Mouse (Mus musculus) megakaryocyte progenitor cell, adult 5-6 weeks (primary cell): ENCODE results near the gene Slc39a11. TPM values are rescaled to one million over a fixed set of nuclear protein-coding genes. Genes with fewer than 3 reads are reported as not detected.

Experiments
- ATAC-seq: replicated peaks from 2 replicates; pipeline ENCODE4 v1.8.0; 2016; ENCODE audit warnings: mild to moderate bottlenecking, moderate TSS enrichment, inconsistent platforms; ENCODE audit not compliant: poor library complexity
- total RNA-seq, 2 experiments: library from RNA; stranded (forward) in 1 of 2; stranded (reverse) in 1 of 2; fragments of 157-497, 149-512 nt in 1 of 2; fragments of 200-1000 nt in 1 of 2; gene quantifications; 2 replicates each; pipeline versions ENCODE4 v1.2.3 to v1.2.4; 2015 to 2017

Slc39a11 gene
- total RNA-seq, 2 experiments from 2014 or later = 25.6 to 30.9 TPM

DNA sequence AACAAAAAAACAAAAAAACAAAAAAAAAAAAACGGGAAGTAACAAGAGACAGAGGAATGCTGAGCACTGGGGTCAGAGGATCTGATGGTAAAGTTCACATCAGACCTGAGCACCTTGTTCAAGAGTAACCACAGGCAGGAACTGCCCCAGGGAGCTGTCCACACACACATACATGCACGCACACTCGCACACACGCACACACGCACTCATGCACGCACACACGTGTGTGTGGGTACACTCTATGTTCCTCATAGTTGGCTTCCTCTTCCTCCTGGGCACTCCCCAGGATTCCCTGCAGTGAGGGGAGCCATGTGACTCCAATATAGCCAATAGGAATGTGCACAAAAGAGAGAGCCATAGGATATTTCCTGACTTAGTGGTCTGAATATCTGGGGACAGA is 227.3 kb downstream of the Slc39a11 start:
- ATAC-seq = peak; percentile 71

DNA sequence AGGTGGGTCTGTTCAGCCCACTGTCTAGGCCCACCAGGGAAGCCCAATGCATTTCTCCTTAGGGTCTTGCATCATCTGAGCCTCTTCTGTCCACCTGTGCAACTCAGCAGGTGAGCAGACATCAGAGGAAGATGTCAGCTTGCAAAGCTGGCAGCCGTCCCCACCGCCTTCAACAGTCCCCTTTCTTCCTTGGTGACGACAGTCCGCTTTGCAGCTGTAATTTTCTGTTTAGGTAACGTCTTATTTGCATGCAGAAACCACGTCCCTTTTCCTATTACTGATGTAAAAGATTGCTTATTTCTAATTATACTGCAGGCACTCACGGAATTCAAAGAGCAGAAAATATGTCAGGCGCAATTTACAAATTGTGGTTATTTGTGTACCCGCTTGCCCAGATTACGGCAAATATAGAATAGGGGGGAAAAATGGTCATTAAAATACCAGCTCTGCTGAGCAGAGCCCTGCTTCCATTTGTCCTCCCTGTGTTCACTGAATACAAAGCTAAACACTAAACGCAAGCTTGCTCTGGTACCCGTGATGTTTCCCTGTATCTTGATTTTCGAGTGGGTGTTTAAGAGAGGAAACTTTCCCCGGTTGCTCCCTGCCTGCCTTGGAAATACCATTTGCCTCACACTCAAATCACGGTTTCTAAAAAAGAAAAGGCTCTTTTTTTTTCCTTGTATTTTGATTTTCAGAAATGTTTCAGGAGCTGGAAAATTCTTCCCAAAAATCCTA is 230.8 kb downstream of the Slc39a11 start:
- ATAC-seq = no peak

DNA sequence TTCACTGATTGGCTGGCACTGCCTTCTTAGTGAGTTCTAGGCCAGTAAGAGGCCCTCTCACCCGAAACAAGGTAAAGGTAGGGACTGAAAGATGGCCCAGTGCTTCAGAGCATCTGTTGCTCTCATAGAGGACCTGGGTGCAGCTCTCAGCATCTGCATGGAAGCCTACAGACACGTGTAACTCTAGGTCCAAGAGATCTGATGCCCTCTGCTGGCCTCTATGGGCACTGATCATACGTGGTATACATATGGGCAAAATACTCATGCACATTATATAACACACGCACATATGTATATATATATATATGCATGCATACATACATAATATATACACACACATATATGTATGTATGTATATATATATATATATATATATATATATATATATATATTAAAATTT is 231.9 kb downstream of the Slc39a11 start:
- ATAC-seq = no peak

DNA sequence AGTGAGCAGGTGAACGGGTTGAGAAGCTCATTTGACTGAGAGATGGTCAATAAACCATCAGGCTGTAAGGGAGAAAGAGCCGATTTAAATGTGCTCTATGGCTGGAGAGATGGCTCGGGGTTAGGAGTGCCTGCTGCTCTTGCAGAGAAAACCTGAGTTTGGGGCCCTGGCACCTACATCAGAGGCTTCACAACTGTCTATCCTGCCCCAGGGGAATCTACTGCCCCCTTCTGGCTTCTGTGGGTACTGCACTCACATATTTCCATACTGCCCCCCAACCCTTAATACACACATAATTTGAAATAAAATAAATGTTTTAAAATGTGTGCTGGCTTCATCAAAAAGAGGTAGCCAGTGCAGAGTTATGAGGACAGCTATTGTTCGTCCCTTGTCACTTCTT is 237.3 kb downstream of the Slc39a11 start:
- ATAC-seq = no peak

DNA sequence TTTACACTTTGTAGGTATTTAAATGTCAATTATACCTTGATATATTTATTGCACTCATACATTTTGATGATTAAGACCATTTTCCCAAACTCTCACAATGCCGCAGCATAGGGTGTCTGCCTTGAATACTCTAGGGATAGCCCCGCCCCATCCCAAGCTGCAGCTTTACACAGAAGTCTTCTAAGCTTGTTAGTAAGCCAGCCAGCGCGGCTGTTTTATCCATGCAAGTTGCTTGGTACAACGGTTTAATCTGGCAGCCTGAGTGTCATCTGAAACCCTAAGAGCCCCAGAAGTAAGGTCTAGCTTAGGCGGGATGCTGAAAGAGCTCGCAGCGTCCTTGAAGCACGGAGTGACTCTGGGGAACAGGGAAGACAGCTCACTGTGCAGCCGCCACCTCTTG is 238.1 kb downstream of the Slc39a11 start:
- ATAC-seq = no peak

DNA sequence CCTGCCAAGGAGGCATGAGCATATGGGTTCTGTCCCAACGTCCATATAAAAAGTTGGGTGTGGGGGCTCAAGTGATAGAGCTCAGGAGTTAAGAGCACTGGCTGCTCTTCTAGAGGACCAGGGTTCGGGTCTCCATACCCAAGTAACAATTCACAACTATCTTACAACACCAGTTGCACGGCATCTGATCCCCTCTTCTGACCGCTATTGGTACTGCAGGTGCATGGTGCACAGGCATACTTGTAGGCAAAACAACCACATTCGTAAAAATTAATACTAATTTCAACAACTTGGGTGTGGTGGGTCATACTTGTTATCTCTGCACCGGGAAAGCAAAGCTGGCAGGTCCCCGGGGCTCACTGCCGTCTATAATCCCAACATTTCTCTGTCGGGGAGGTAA is 240.8 kb downstream of the Slc39a11 start:
- 0 out of 2 replicates have a peak, but pooled peaks have one; percentile 29 for ATAC-seq

DNA sequence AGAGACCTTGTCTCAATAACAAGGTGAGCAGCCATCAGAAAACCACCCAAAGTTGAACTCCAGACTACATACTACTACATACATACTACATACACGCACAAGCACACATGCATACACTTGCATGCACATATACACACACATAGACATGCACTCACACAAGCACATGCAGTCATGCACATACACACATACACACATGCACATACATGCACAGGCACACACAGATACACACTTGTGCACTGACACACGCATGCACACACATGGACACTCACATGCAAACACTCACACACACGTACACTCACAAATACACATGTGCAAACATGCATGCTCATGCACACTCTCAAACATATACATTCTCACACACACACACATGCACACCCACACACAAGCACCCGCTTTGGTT is 242.4 kb downstream of the Slc39a11 start:
- ATAC-seq = no peak

DNA sequence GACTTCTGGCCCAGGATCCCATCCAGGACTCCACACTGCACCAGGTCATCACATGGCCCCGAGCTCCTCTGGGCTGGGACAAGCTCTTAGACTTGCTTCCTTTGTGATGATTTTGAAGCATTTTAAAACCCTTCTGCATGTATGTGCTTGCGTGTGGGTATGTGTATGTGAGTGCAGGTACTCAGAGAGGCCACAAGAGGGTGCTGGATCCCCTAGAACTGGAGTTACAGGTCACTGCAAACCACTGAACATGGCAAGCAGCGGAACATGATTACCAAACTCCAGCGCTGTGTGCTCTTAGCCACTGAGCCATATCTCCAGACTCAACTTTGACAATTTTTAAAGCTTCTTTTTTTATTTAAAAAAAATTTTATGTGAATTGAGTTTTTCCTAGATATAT is 249.0 kb downstream of the Slc39a11 start:
- ATAC-seq = no peak

DNA sequence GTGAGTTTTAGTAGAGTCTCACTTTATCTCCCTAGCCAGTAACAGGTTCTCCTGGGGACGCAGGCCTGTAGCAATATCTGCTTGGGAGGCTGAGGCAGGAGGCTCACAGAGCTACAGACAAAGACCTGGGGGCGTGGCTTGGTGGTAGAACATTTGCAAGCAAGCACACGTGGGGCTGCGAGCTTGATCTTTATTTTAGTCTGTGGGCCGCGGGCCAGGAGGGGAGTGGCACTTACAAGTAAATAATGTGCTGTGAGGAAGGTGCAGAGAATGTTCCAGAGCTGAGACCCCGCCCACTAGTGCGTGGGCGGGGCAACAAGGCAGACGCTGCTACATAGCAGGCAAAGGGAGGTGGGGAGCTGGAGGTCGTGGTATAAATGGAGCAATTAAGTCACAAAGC is 250.3 kb downstream of the Slc39a11 start:
- no peak for ATAC-seq

DNA sequence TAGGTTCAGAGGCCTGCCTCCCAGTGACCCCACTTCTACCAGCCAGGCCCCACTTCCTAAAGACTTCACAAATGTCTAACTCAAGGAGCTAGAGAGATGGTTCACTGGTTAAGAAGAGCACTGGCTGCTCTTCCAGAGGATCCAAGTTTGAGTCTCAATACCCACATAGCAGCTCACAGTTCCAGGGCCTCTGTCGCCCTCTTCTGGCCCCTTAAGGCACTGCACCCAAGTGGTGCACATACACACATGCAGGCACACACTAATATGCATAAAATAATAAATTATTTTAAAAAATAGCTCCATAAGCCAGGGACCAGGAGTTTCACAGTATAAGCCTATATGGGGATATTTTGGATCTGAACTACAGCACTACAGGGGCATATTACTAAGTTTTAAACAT is 252.5 kb downstream of the Slc39a11 start:
- ATAC-seq = no peak

DNA sequence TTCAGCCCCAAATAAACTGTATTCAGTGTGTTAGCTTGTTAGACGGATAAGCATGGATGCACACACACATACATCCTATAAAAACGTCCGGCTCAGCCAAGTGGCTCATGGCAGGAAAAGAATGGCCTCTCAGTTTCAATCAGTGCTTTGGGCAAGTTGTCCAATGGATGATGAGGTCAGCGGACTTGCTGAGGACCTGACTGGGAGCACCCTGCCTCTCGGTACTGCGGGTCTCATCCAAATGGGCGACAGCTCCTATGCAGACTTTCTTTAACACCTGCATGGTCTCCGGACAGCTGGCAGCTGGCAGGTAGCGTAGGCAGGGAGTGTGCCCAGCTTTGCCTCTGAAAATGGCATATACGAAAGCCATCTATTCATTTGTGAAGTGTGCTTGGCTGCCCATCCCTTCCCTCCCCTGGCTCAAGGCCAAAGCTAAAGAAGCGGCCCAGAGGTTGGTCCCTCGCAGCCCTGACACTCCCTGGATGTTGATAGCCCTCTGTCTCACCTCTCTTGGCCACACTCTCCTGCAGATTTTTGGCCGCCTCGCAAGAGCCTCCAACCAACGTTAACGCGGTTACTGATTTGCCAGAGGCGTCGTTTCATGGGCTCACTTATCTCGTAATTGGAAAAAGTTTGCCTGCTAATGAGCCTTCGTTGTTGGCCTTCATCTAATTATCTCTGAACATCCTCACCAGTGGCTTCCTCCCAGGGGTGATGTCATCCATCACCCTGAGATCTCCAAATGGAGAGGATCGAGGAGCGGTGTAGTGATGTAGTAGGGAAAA is 256.3 kb downstream of the Slc39a11 start:
- ATAC-seq = no peak

DNA sequence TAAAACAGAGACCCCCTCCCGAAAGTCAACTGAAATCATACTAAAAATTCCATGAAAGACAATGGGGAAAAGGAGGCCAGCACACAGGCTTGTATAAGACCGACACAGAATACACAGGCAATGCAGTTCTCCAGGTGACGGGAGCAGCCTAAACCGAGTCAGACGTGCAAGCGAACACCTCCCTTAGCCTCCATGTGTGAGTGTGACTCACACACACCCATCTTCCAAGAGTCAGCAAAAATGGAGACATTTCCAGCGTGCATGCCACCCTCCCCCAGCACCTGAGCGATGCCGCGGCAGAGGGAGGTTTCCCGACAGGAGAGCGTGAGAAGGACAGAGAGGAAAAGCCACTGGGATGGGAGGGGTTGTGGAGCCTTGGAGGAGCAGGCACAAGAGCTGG is 258.2 kb downstream of the Slc39a11 start:
- ATAC-seq = no peak

DNA sequence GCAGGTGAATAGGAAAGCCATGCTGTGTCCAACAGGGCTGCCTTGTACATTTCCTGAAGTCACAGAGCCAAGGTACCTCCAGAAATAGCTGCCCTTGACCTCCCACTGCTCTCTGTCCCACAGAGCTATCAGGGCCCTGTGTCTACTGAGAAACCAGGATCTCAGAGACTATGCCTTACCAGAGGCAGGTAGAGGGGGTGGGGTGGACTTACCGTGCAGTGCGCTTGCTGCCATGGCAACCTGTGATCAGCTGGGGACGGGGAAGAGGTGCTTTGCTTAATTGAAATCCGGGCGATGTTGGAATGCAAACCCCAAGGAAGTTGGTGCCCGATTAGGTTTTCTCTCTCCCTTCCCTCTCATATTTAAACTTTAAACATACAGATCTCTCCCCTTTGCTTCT is 260.2 kb downstream of the Slc39a11 start:
- ATAC-seq = no peak

DNA sequence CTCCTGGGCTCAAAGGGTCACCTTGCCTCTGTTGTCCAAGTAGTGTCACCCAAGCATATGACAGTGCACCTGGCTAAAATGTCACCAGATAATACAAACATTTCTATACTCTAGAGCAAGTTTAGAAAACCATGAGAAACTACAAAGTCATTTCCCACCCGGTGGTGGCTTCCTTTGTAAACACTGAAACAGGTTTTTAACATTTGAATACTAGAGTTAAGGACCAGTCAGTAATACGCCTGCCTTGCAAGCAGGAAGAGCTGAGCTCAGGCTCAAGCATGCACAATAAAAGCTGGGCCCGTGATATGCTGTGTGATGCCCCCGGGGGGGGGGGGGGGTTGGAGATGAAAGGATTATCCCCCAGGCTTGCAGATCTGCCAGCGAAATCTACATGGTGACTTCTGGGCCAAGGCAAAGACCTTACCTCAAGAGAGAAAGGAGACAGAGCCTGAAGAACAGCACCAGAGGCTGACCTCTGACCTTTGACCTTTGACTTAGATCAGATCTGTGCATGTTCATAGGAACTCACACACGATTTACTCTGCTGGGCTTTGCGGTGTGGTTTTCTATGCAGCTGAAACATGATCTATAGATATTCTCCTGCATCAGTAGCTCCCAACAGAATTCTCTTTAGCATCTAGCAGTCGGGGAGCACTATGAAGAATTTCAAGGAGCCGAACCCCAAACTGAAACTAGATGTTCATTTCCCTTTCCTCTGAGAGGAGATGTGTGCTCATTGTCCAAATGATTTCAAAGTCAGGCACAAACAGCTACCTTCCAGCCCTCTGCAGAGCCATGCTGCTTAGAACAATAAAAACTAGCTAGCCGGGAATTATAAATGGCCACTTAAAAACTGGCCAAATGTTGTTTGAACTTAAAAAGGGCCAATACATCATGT is 267.0 kb downstream of the Slc39a11 start:
- ATAC-seq = no peak

DNA sequence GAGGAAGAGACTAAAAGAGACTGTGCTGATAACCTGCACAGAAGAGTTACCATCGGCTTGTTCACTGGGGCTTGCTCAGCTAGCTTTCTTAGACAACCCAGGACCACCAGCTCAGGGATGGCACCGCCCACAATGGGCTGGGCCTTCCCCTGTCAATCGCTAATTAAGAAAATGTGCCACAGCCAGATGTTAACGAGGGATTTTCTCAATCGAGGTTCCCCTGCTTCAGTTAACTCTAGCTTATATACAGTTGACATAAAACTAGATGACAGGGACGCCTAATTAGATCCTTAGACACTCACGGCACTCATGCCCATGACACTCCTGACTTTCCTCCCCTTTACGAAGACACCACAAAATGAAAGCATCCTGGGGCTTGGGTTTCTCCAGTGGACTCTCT is 268.3 kb downstream of the Slc39a11 start:
- no peak for ATAC-seq

DNA sequence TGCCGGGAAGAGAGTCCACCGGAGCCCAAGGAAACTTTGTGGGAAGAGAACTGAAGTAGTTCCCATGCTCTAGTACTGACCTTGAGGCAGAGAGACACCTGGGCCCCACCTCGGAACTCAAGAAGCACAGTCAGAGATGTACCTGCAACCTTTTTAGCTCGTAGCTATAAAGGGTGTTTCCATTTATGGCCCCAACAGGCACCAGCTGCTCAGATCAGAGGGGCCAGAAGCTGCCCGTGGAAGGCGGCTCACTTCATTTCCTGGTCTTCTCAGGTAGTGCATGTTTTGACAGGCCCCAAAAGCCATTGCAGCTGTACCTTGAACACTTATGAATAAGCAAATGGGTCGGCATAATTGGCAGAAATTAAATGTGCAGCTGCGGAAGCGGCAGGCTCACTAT is 271.0 kb downstream of the Slc39a11 start:
- ATAC-seq = no peak

DNA sequence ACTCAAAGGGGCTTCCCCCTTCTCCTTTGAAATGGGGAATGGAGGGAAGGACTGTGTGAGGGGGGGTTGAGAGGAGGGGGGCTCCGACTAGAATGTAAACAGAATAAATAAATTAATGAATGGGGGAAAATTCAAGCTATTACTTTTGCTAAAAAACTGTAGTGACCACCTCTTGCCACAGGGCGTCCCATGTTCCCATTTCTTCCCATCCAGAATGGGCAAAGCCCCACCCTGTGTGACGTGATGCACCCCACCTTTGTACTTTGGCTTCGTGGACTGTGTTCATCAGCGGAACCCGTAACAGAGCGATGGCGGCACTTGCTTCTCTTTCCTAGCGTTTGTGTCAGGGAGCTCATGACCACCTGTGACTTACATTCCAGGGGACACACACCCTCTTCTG is 273.8 kb downstream of the Slc39a11 start:
- ATAC-seq = no peak

DNA sequence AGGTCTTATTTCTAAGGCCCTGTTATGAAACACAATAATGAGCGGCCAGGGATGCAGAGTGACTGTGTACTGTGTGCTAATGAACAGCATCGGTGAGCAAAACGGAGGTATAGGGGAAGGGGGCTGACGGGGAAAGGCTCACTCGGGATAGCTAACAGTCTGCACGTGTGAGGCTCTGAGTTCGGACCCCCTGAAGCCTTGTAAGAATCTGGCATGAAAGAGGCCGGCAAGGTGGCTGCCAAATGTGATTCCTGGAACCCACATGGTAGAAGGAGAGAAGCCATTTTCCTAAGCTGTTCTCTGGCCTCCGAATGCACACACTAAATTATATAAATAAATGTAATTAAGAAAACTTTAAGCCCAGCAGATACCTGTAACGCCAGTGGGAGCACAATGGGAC is 276.0 kb downstream of the Slc39a11 start:
- no peak for ATAC-seq

DNA sequence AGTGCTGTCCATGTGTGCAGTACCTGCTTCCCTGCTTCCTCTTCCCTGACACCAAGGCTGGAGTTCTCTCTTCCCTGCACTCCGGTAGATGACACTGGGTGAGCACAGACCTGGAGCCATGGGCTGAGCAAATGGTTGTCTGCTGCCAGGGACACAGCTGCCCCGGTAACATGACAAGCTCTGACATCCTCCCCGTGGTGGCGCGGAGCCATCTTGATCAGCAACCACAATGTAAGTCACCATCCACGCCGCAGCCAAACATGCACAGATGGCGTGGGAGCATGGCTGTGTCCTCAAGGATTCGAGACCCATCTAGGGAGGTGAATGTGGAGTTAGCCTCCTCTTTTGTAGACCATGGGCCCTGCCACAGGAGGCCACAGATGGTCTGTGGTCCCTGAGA is 276.5 kb downstream of the Slc39a11 start:
- no peak for ATAC-seq

DNA sequence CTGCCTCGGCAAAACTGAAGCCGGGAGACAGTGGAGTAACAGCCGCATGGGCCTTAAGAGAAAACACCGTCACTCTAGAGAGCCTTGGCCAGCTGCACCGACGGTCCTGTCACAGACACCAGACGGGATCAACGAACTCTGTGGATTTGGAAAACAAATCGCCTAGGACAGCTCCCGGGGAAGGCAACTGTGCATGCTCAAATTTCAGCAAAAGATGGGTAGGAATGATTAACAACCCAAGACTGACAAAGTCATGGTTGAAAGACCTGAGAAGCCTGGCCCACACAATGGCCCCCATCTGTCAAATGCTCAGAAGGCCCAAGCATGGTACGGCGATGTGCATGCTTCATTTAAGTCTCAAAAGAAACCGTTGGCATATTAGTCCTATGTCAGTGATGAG is 281.8 kb downstream of the Slc39a11 start:
- ATAC-seq = no peak

DNA sequence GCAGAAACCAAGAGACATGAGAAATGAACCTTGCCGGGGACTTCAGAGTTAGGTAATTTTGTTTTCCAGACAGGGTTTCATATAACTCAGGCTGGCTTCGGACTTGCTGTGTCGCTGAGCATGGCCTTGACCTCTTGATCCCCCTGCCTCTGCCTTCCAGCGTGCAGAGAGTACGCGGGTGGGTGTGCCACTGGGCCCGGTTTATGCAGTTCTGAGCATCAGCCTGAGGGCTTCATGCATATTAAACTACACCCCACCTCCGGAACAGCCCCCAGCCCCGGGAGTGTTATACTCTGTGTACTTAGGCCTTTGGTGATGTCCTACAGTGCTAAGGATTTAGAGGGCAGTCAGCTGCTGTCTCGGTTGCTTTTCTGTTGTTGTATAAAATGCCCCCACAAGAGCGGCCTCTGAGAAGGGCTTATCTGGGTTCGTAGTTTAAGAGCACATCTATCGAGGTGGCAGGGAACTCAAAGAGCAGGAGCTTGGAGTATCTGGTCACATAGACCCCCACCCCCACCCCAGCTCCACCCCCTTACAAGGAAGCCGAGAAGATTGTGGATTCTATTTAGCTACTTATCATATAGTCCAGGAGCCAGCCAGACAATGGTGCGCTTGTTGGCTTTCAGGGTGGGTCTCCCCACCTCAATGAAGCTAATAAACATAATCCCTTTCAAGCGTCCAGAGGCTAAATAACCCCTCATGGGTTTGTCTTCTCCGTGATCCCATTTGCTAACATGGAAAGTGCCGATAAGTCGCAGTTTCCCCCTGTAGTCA is 283.4 kb downstream of the Slc39a11 start:
- no peak for ATAC-seq
